Mouse (Mus musculus): ENCODE measurements around the gene Olfr17. TPM values are rescaled to one million over a fixed set of nuclear protein-coding genes. Genes with fewer than 3 reads are reported as not detected.
"Not testable (repeated sequence)": the region's sequence is repeated elsewhere in the genome, so short reads cannot be mapped to it uniquely, and the experiment has no call there.

Gene Olfr17
- polyA plus RNA-seq (2012; fragmentation: generic; extraction: Trizol), result not detected

DNA sequence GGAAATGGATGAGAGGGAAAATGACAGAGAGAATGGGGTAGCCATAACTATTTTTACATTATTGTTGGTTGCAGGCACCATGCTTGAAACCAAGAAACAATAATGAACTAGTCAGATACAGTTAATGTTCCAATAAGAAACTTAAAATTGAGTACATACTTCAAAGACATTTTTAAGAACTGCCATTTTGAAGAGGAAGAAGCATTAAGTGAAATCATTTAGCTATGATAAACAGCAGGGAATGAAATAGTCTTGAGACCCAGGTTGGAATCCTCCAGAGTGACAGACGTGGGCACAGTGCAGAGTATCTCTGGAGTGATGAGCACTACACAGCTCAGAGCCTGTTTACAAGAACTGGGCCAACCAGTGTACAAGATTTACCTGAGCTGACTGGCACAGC lies at the start of gene Olfr17:
Gene Olfr17 (plus strand): TSS at position 301 of the 400 bp plus-strand sequence.
- H3K27me3 ChIP-seq (ENCODE audit: control insufficient read depth, insufficient read depth, insufficient read length), result no peaks in the 10 kb centered on the region
- TF ChIP-seq REST (IDR thresholded peaks at IDR 0.05; ENCODE audit: insufficient read depth, insufficient read length), result no peak
- TF ChIP-seq SRF (IDR thresholded peaks at IDR 0.05; ENCODE audit: control insufficient read depth, insufficient read length, low read depth), result no peak
- no peak for TF ChIP-seq POLR2AphosphoS2 (IDR thresholded peaks at IDR 0.05; ENCODE audit: insufficient read length, low read depth)
- no peak for TF ChIP-seq TCF3 (IDR thresholded peaks at IDR 0.05; ENCODE audit: insufficient read length, low read depth)
- TF ChIP-seq MYOD1 (IDR thresholded peaks at IDR 0.05; ENCODE audit: control insufficient read depth in 1 of 3, insufficient read length in 2 of 3, low read depth in 2 of 3), result no peak
- TF ChIP-seq POLR2A (IDR thresholded peaks at IDR 0.05; ENCODE audit: insufficient read length, low read depth), result no peak
- TF ChIP-seq CEBPB (IDR thresholded peaks at IDR 0.05; ENCODE audit: insufficient read depth, poor library complexity, severe bottlenecking), result no peak
- no peak for TF ChIP-seq MYOG (IDR thresholded peaks at IDR 0.05; ENCODE audit: control insufficient read depth in 1 of 3, insufficient read depth in 1 of 3, insufficient read length in 2 of 3, low read depth in 2 of 3)
- TF ChIP-seq USF1 (IDR thresholded peaks at IDR 0.05; ENCODE audit: low read depth), result no peak
- TF ChIP-seq E2F4 (IDR thresholded peaks at IDR 0.05; ENCODE audit: insufficient read depth), result no peak
- TF ChIP-seq MAX (IDR thresholded peaks at IDR 0.05; ENCODE audit: low read depth), result no peak
- no peak for TF ChIP-seq TCF12 (IDR thresholded peaks at IDR 0.05; ENCODE audit: insufficient read depth, poor library complexity, severe bottlenecking)
- H3ac ChIP-seq (ENCODE audit: control insufficient read depth, insufficient read length), result no peak within 1 kb of the TSS
- H3K79me2 ChIP-seq (ENCODE audit: control insufficient read depth, insufficient read depth), result no peaks in the 10 kb centered on the region
- no peak within 1 kb of the TSS for H3K4me2 ChIP-seq (ENCODE audit: low read depth)
- H3K4me3 ChIP-seq, result no peak within 1 kb of the TSS
- no peaks in the 10 kb centered on the region for H3K36me3 ChIP-seq (ENCODE audit: control insufficient read depth, insufficient read depth)

DNA sequence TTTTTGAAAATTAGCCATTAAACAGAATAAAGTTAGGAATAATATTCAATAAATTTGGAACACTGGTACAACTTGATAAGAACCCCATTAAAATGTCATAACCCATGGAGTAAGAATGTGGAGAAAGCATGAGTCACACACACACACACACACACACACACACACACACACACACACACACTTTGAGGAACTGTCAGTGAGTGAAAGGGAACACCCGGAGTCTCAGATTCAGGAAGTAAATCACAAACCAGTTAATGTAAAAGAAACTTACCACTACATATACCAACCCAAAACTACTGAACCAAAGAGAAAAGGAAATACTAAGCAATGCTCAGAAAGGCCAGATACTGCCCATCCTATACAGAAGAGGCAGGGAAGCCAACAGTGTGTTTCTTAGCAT lies 48.6 kb upstream of the Olfr17 start:
- H3K79me2 ChIP-seq (ENCODE audit: control insufficient read depth, insufficient read depth), result no peaks in the 10 kb centered on the region
- H3K27me3 ChIP-seq (ENCODE audit: control insufficient read depth, insufficient read depth, insufficient read length), result no peaks in the 10 kb centered on the region
- no peaks in the 10 kb centered on the region for H3K36me3 ChIP-seq (ENCODE audit: control insufficient read depth, insufficient read depth)
- H3K4me2 ChIP-seq (ENCODE audit: low read depth), result no peak overlapping the region
- no peak overlapping the region for H3K4me3 ChIP-seq
- no peak overlapping the region for H3ac ChIP-seq (ENCODE audit: control insufficient read depth, insufficient read length)
- no peak for TF ChIP-seq POLR2AphosphoS2 (IDR thresholded peaks at IDR 0.05; ENCODE audit: insufficient read length, low read depth)
- no peak for TF ChIP-seq SRF (IDR thresholded peaks at IDR 0.05; ENCODE audit: control insufficient read depth, insufficient read length, low read depth)
- no peak for TF ChIP-seq MAX (IDR thresholded peaks at IDR 0.05; ENCODE audit: low read depth)
- no peak for TF ChIP-seq TCF3 (IDR thresholded peaks at IDR 0.05; ENCODE audit: insufficient read length, low read depth)
- no peak for TF ChIP-seq USF1 (IDR thresholded peaks at IDR 0.05; ENCODE audit: low read depth)
- TF ChIP-seq REST (IDR thresholded peaks at IDR 0.05; ENCODE audit: insufficient read depth, insufficient read length), result no peak

DNA sequence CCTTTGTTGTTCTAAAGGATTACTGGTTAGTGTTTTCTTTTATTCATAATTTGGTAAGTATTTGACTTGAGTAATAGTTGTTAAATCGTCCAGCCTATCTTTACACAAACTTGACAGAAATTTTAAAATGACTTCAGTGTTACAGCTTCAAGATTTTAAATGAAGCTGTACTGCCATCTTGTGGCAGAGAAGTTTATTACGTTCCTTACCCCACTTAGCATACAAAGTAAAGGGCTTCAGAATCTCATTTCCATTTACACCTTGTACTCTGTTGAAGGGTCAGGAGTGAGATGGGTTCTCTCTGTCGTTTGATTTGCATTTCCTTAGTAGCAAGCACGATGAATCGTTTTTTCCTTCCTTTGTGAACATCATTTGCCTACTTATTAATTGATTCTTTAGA lies 47.2 kb upstream of the Olfr17 start:
- H3K36me3 ChIP-seq (ENCODE audit: control insufficient read depth, insufficient read depth), result no peaks in the 10 kb centered on the region
- no peaks in the 10 kb centered on the region for H3K79me2 ChIP-seq (ENCODE audit: control insufficient read depth, insufficient read depth)
- TF ChIP-seq POLR2AphosphoS2 (IDR thresholded peaks at IDR 0.05; ENCODE audit: insufficient read length, low read depth) (no peak), SRF (IDR thresholded peaks at IDR 0.05; ENCODE audit: control insufficient read depth, insufficient read length, low read depth) (no peak), MYOG (IDR thresholded peaks at IDR 0.05; ENCODE audit: control insufficient read depth in 1 of 3, insufficient read depth in 1 of 3, insufficient read length in 2 of 3, low read depth in 2 of 3) (no peak), TCF12 (IDR thresholded peaks at IDR 0.05; ENCODE audit: insufficient read depth, poor library complexity, severe bottlenecking) (no peak), TCF3 (IDR thresholded peaks at IDR 0.05; ENCODE audit: insufficient read length, low read depth) (no peak), POLR2A (IDR thresholded peaks at IDR 0.05; ENCODE audit: insufficient read length, low read depth) (no peak), MAX (IDR thresholded peaks at IDR 0.05; ENCODE audit: low read depth) (no peak), CEBPB (IDR thresholded peaks at IDR 0.05; ENCODE audit: insufficient read depth, poor library complexity, severe bottlenecking) (no peak), MYOD1 (IDR thresholded peaks at IDR 0.05; ENCODE audit: control insufficient read depth in 1 of 3, insufficient read length in 2 of 3, low read depth in 2 of 3) (no peak), USF1 (IDR thresholded peaks at IDR 0.05; ENCODE audit: low read depth) (no peak), REST (IDR thresholded peaks at IDR 0.05; ENCODE audit: insufficient read depth, insufficient read length) (no peak), E2F4 (IDR thresholded peaks at IDR 0.05; ENCODE audit: insufficient read depth) (no peak)
- no peaks in the 10 kb centered on the region for H3K27me3 ChIP-seq (ENCODE audit: control insufficient read depth, insufficient read depth, insufficient read length)
- no peak overlapping the region for H3K4me2 ChIP-seq (ENCODE audit: low read depth)
- H3ac ChIP-seq (ENCODE audit: control insufficient read depth, insufficient read length), result no peak overlapping the region
- no peak overlapping the region for H3K4me3 ChIP-seq

DNA sequence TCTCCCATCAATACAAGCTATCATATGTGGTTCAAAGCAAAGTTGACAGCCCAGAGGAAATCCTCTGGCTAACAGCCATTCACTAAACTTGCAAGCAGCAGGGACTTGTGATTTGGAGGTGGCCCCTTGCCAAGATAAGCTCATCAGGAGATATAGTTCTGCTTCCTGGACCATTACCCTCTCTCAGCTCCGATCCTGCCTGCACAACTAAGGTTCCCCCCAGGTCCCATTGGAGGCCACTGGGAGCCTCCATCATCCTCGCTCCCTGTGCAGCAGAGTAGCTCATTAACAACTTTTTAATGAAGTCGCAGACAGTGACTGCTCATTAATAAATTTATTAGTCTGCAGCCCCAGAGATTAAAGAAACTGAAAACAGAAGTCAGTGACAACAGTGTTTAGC lies 45.4 kb upstream of the Olfr17 start:
- Histone ChIP-seq H3K4me3 (no peak overlapping the region), H3K36me3 (ENCODE audit: control insufficient read depth, insufficient read depth) (no peaks in the 10 kb centered on the region), H3K79me2 (ENCODE audit: control insufficient read depth, insufficient read depth) (no peaks in the 10 kb centered on the region), H3K4me2 (ENCODE audit: low read depth) (no peak overlapping the region), H3K27me3 (ENCODE audit: control insufficient read depth, insufficient read depth, insufficient read length) (no peaks in the 10 kb centered on the region), H3ac (ENCODE audit: control insufficient read depth, insufficient read length) (no peak overlapping the region)
- TF ChIP-seq CEBPB (IDR thresholded peaks at IDR 0.05; ENCODE audit: insufficient read depth, poor library complexity, severe bottlenecking) (no peak), REST (IDR thresholded peaks at IDR 0.05; ENCODE audit: insufficient read depth, insufficient read length) (no peak), POLR2A (IDR thresholded peaks at IDR 0.05; ENCODE audit: insufficient read length, low read depth) (no peak), USF1 (IDR thresholded peaks at IDR 0.05; ENCODE audit: low read depth) (no peak), E2F4 (IDR thresholded peaks at IDR 0.05; ENCODE audit: insufficient read depth) (no peak), TCF3 (IDR thresholded peaks at IDR 0.05; ENCODE audit: insufficient read length, low read depth) (no peak), MYOD1 (IDR thresholded peaks at IDR 0.05; ENCODE audit: control insufficient read depth in 1 of 3, insufficient read length in 2 of 3, low read depth in 2 of 3) (no peak), POLR2AphosphoS2 (IDR thresholded peaks at IDR 0.05; ENCODE audit: insufficient read length, low read depth) (no peak), MAX (IDR thresholded peaks at IDR 0.05; ENCODE audit: low read depth) (no peak), TCF12 (IDR thresholded peaks at IDR 0.05; ENCODE audit: insufficient read depth, poor library complexity, severe bottlenecking) (no peak), SRF (IDR thresholded peaks at IDR 0.05; ENCODE audit: control insufficient read depth, insufficient read length, low read depth) (no peak), MYOG (IDR thresholded peaks at IDR 0.05; ENCODE audit: control insufficient read depth in 1 of 3, insufficient read depth in 1 of 3, insufficient read length in 2 of 3, low read depth in 2 of 3) (no peak)

DNA sequence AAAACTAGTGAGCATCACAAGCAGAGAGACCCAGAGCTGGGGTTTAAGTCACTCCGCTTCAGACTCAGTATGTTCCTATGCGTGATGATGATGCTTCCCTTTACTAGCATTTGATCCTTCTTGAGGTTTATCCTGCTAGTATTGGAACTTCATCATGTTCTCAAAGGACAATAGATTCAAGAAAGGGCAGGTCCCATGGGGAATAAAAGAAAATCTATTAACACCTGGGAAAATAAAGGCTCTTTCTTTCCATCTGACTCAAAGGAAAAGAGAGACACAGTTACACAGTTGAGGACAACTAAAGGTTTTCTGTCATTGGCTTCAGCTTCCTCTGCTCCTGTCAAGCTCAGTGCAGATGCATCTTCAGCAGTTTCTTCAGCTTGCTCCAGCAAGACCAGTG lies 22.3 kb upstream of the Olfr17 start, which contains the start of gene Olfr714:
Gene Olfr714 (plus strand): TSS at position 301 of the 400 bp plus-strand sequence.
- Histone ChIP-seq H3K27me3 (ENCODE audit: control insufficient read depth, insufficient read depth, insufficient read length) (no peaks in the 10 kb centered on the region), H3ac (ENCODE audit: control insufficient read depth, insufficient read length) (no peak within 1 kb of the TSS), H3K36me3 (ENCODE audit: control insufficient read depth, insufficient read depth) (no peaks in the 10 kb centered on the region), H3K4me2 (ENCODE audit: low read depth) (no peak within 1 kb of the TSS), H3K4me3 (no peak within 1 kb of the TSS), H3K79me2 (ENCODE audit: control insufficient read depth, insufficient read depth) (no peaks in the 10 kb centered on the region)
- TF ChIP-seq TCF12 (IDR thresholded peaks at IDR 0.05; ENCODE audit: insufficient read depth, poor library complexity, severe bottlenecking) (no peak), MYOD1 (IDR thresholded peaks at IDR 0.05; ENCODE audit: control insufficient read depth in 1 of 3, insufficient read length in 2 of 3, low read depth in 2 of 3) (no peak), POLR2AphosphoS2 (IDR thresholded peaks at IDR 0.05; ENCODE audit: insufficient read length, low read depth) (no peak), MAX (IDR thresholded peaks at IDR 0.05; ENCODE audit: low read depth) (no peak), CEBPB (IDR thresholded peaks at IDR 0.05; ENCODE audit: insufficient read depth, poor library complexity, severe bottlenecking) (no peak), E2F4 (IDR thresholded peaks at IDR 0.05; ENCODE audit: insufficient read depth) (no peak), SRF (IDR thresholded peaks at IDR 0.05; ENCODE audit: control insufficient read depth, insufficient read length, low read depth) (no peak), POLR2A (IDR thresholded peaks at IDR 0.05; ENCODE audit: insufficient read length, low read depth) (no peak), REST (IDR thresholded peaks at IDR 0.05; ENCODE audit: insufficient read depth, insufficient read length) (no peak), TCF3 (IDR thresholded peaks at IDR 0.05; ENCODE audit: insufficient read length, low read depth) (no peak), MYOG (IDR thresholded peaks at IDR 0.05; ENCODE audit: control insufficient read depth in 1 of 3, insufficient read depth in 1 of 3, insufficient read length in 2 of 3, low read depth in 2 of 3) (no peak), USF1 (IDR thresholded peaks at IDR 0.05; ENCODE audit: low read depth) (no peak)

DNA sequence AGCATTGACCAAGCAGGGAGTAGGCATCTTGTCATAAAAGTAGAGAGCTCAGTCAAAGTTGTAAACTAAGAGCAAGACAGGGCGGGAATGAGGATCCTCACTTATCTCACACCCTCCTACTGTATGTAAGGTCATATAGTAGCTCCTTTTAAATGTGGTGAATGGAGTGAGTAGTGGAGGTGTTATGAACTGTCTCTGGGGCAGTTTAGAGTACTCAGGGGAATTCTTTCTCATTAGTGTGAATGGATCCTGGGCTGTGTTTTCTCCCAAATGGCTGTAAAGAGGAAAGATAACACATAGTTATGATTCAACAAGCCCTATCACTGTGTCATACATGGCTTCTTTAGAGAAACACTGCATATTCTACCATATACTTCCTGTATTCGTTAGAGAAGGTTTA lies 17.2 kb downstream of the Olfr17 start, which contains the start of gene Olfr715b:
Gene Olfr715b (minus strand): TSS at position 101 of the 400 bp plus-strand sequence.
- H3K36me3 ChIP-seq (ENCODE audit: control insufficient read depth, insufficient read depth); H3K4me2 ChIP-seq (ENCODE audit: low read depth); H3K79me2 ChIP-seq (ENCODE audit: control insufficient read depth, insufficient read depth); H3K4me3 ChIP-seq; H3ac ChIP-seq (ENCODE audit: control insufficient read depth, insufficient read length); H3K27me3 ChIP-seq (ENCODE audit: control insufficient read depth, insufficient read depth, insufficient read length): not testable (repeated sequence)

DNA sequence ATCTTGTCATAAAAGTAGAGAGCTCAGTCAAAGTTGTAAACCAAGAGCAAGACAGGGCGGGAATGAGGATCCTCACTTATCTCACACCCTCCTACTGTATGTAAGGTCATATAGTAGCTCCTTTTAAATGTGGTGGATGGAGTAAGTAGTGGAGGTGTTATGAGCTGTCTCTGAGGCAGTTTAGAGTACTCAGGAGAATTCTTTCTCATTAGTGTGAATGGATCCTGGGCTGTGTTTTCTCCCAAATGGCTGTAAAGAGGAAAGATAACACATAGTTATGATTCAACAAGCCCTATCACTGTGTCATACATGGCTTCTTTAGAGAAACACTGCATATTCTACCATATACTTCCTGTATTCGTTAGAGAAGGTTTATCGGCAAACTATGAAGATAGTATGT lies 38.0 kb downstream of the Olfr17 start, which contains the start of gene Olfr715:
Gene Olfr715 (minus strand): TSS at position 101 of the 400 bp plus-strand sequence.
- H3K4me3 ChIP-seq; H3K79me2 ChIP-seq (ENCODE audit: control insufficient read depth, insufficient read depth); H3K36me3 ChIP-seq (ENCODE audit: control insufficient read depth, insufficient read depth); H3ac ChIP-seq (ENCODE audit: control insufficient read depth, insufficient read length); H3K27me3 ChIP-seq (ENCODE audit: control insufficient read depth, insufficient read depth, insufficient read length); H3K4me2 ChIP-seq (ENCODE audit: low read depth): not testable (repeated sequence)

Data from myocyte (in vitro differentiated cells).